Mouse (Mus musculus) thymus, adult 2 months (tissue): ENCODE data around the gene Kcnt2. TPM values are rescaled to one million over a fixed set of nuclear protein-coding genes. Genes with fewer than 3 reads are reported as not detected.

Experiments
- DNase-seq: peaks from one replicate; pipeline ENCODE4 v3.0.0; 2021
- H3K27ac ChIP-seq: fragments of 200-500 bp; 2 replicates; pipeline ENCODE4 v1.5.1; 2012; ENCODE audit warnings: low read length, control low read depth; ENCODE audit not compliant: control insufficient read depth, insufficient read depth
- H3K27me3 ChIP-seq: fragments of 200-500 bp; 2 replicates; pipeline ENCODE4 v1.6.1; 2012; ENCODE audit warnings: mild to moderate bottlenecking, low read length, moderate library complexity, mixed read lengths; ENCODE audit not compliant: control insufficient read depth, insufficient read depth
- H3K36me3 ChIP-seq: fragments of 200-500 bp; 2 replicates; pipeline ENCODE4 v1.6.1; 2012; ENCODE audit warnings: mild to moderate bottlenecking, low read length, moderate library complexity; ENCODE audit not compliant: control insufficient read depth, insufficient read depth
- H3K4me1 ChIP-seq: fragments of 200-500 bp; replicated peaks from 2 replicates; pipeline ENCODE4 v1.6.1; 2012; ENCODE audit warnings: low read length; ENCODE audit not compliant: control insufficient read depth, insufficient read depth
- H3K4me3 ChIP-seq: fragments of 200-500 bp; 2 replicates; pipeline ENCODE4 v1.5.1; 2012; ENCODE audit warnings: mild to moderate bottlenecking, low read length, control low read depth, moderate library complexity; ENCODE audit not compliant: control insufficient read depth, insufficient read depth
- CTCF ChIP-seq: fragments of 200-500 bp; IDR thresholded peaks from 2 replicates; pipeline ENCODE4 v1.5.1; 2012; ENCODE audit warnings: mild to moderate bottlenecking, control low read depth, low read length, moderate library complexity, borderline replicate concordance; ENCODE audit not compliant: control insufficient read depth, poor library complexity, insufficient read depth; ENCODE audit errors: extremely low read depth
- POLR2A ChIP-seq: fragments of 200-500 bp; IDR thresholded peaks from 2 replicates; pipeline ENCODE4 v1.6.1; 2012; ENCODE audit warnings: mild to moderate bottlenecking, low read length, control low read depth, moderate library complexity; ENCODE audit not compliant: control insufficient read depth, poor library complexity, insufficient read depth; ENCODE audit errors: extremely low read depth
- WGBS: fragments of 180-500 bp; shearing (Covaris S2); methylation state at CpG from one replicate; pipeline ENCODE4 v1.1.7; 2018; 5-methylcytosine and 5-hydroxymethylcytosine counted together
- polyA plus RNA-seq: library from polyadenylated mRNA; depleted of rRNA; stranded (reverse); fragments of >200 nt; gene quantifications from 2 replicates; pipeline ENCODE4 v1.2.3, GENCODE M21; 2012

Gene Kcnt2
- polyA plus RNA-seq, 1 experiment: 0.05 TPM

DNA sequence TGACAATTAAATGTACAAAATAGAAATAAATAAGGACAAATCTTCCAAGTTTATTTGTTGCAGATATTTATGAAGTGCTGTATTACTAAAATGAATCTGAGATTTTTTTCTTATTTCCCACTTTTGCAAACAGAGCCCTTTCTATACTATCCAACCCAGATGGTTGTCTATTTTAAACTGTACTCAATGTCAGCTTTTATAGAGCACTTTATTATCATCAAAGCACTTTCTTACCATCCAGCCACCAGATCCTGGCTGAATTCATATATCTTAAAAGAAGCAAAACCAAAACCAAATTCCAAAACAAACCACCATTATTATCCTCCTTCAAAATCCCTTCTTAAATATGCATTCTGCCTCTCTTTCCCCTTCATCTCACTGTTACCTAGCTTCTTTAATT is 151.8 kb downstream of the Kcnt2 start:
- no peak for DNase-seq
- Histone ChIP-seq H3K4me1 (no peaks in the 10 kb centered on the region), H3K27me3 (no peaks in the 10 kb centered on the region), H3K4me3 (no peak overlapping the region), H3K36me3 (no peaks in the 10 kb centered on the region), H3K27ac (no peak overlapping the region)
- TF ChIP-seq POLR2A: no peak
- no peak for TF ChIP-seq CTCF

DNA sequence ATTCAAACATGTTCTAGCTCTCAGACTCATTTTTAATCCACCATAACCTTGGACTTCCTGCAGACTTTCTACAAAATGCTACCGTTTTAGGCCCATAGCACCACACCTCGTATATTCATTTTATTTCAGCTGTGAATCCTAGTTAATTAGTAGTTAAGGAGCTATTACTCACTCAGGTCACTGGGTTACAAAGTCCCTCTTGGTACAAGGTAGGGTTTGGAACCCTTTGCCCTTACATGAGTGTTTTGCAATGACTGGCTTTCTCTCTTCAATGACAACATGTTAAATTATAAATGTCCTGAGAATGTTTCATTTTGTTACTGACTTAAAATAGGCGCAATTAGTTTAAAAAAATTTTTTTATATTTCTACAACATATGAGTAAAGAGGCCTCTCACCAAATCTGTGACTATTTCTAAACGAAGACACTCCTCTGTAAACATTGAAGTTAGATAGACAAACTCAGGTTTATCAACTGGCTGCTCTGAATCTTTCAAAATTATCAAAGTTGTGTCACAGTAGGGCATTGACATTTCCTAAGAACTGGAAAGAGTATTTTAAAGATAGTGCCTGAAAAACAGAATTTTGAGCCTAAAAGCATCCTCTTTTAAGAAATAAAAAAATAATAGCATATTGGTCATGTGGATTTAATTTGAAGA is 160.8 kb downstream of the Kcnt2 start:
- no peak overlapping the region for H3K27ac ChIP-seq
- no peaks in the 10 kb centered on the region for H3K36me3 ChIP-seq
- H3K4me3 ChIP-seq: no peak overlapping the region
- 81% methylated on average over 4 of the region's 4 CpGs for WGBS
- DNase-seq: no peak
- H3K4me1 ChIP-seq: no peaks in the 10 kb centered on the region
- H3K27me3 ChIP-seq: no peaks in the 10 kb centered on the region
- TF ChIP-seq POLR2A: no peak
- TF ChIP-seq CTCF: no peak

DNA sequence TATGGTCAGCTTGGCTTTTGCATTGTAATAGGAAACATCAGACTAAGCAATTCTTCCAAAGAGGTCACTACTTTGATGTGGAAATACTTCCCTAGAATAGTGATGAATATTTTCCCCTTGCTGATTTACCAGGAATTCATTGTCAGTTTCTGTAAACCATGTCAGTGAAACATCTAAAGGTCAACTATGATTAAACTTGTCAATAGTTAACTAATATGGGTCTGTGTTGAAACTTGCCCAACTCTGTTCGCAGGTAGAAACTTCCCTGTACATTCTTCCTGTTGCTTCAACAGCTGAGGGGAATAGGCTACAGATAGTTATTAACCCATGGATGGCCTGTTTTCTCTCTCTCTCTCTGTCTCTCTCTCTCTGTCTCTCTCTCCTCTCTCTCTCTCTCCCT is 169.8 kb downstream of the Kcnt2 start:
- H3K27ac ChIP-seq: no peak overlapping the region
- DNase-seq: no peak
- no peak for TF ChIP-seq POLR2A
- TF ChIP-seq CTCF: no peak
- H3K4me3 ChIP-seq: no peak overlapping the region
- no peaks in the 10 kb centered on the region for H3K36me3 ChIP-seq
- no peaks in the 10 kb centered on the region for H3K27me3 ChIP-seq
- H3K4me1 ChIP-seq: no peaks in the 10 kb centered on the region
- WGBS: 64% methylated on average over 1 of the region's 1 CpGs

DNA sequence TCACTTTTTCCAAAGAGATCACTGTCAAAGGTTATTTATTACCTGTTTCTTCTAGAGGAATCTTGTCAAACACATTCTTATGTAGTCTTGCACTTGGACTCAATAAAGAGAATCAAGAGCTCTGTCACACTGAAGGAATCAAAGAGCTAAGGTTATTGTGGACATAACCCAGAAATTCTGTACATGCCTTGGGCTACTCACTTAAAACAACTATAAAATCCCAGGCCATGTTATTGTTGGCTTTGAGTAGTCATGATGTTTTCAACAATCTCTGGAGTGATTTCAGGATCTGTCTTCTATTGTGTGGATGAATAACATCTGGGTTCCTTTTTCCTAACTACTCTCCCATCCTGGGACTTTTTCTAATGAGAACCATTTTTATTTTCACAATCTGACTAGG is 177.0 kb downstream of the Kcnt2 start:
- TF ChIP-seq CTCF: no peak
- Histone ChIP-seq H3K4me3 (no peak overlapping the region), H3K27me3 (no peaks in the 10 kb centered on the region), H3K27ac (no peak overlapping the region), H3K4me1 (no peaks in the 10 kb centered on the region), H3K36me3 (no peaks in the 10 kb centered on the region)
- DNase-seq: no peak

DNA sequence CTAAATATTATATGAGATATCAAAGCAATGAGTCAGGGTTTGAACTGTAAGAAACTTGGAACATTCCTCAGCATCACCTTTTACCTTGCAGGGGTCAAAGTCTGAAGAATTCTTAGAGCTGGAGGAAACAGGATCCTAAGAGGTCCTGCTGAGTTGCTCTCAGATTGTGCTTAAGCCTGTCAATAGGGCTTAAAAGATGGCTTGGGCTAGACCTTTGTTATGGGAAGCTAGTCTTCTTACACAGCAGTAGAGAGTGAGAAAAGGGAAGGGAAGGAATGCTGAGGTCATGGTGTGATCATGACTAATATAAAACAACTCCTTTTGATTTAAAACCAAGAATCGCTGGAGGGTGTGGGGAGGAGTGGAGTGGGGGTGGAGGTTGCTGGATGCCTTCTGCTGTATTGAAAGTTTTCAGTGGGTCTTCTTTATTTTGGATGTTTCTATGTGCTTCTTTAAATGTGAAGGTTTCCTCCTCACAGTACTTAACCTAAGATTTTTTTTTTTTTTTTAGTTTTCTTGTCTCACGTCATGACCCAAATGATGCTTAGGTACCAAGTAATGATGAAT is 183.4 kb downstream of the Kcnt2 start:
- Histone ChIP-seq H3K36me3 (no peaks in the 10 kb centered on the region), H3K4me1 (no peaks in the 10 kb centered on the region), H3K27ac (no peak overlapping the region), H3K27me3 (no peaks in the 10 kb centered on the region), H3K4me3 (no peak overlapping the region)
- no peak for DNase-seq
- no peak for TF ChIP-seq POLR2A
- TF ChIP-seq CTCF: no peak
- WGBS: 55% methylated on average over 2 of the region's 2 CpGs

DNA sequence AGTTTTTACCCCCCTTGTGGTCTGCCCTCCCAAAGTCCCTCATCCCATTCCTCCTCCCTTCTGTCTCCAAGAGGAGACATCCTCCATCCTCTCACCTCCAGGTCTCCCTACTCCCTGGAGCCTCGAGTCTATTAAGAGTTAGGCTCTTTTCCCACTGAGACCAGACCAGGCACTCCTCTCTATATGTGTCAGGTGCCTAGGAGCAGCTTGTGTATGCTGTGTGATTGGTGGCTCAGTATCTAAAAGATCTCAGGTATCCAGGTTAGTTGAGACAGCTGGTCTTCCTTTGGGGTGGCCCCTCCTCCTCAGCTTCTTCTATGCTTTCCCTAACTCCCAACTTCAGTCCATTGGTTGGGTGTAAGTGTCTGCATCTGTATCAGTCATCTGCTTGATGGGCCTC is 186.1 kb downstream of the Kcnt2 start:
- 53% methylated on average over 1 of the region's 1 CpGs for WGBS

DNA sequence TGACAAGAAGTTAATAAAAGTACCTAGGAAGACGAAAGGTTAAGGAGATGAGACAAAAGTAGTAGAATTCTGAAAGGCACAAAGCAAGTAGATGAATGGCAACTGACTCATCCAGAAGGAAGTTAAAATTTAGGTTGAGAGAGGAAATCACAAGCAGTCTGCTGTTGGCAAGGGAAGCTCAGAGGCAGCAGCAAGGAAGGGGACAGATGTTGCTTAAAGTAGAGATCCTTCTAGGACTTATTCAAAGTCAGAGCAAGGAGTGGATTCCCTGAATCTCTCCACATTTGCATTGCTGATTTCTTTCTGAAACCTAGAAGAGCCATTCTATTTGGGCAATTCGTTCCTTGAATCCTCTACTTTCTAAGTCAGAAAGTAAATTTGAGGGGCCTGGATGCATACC is 188.8 kb downstream of the Kcnt2 start:
- Histone ChIP-seq H3K4me1 (no peaks in the 10 kb centered on the region), H3K27ac (no peak overlapping the region), H3K36me3 (no peaks in the 10 kb centered on the region), H3K4me3 (no peak overlapping the region), H3K27me3 (no peaks in the 10 kb centered on the region)
- TF ChIP-seq CTCF (no peak), POLR2A (no peak)
- WGBS: 64% methylated on average over 2 of the region's 2 CpGs
- no peak for DNase-seq

More for the DNA sequence above, 186.1 kb downstream of the Kcnt2 start:
- Histone ChIP-seq H3K4me1 (no peaks in the 10 kb centered on the region), H3K36me3 (no peaks in the 10 kb centered on the region), H3K4me3 (no peak overlapping the region), H3K27me3 (no peaks in the 10 kb centered on the region), H3K27ac (no peak overlapping the region)
- DNase-seq: no peak
- TF ChIP-seq POLR2A: no peak
- no peak for TF ChIP-seq CTCF
